ENCODE assay signal across 24 mouse cellular contexts in the genomic region with DNA sequence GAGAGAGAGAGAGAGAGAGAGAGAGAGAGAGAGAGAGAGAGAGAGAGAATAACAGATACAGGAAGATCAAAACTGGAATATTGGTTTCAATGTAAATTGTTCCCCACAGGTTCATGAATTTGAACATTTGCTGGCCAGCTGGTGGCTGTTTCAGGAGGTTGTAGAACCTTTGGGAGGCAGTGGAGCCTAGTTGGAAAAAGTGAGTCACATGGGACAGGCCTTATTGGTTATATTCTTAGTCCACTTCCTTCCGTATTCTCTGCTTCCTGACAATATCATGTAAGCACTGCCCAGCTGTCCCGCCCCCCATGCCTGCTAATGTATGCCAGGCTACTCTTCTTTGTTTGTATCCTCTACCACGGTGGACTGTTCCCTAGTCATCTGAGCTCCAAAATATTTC.
"Had no signal": no experiment of that assay in that cellular context is flagged by ENCODE, and none has a peak within 500 bp of the region (broad histone marks: within the 10 kb centered on the region; RNA-seq: fewer than 3 reads in every experiment).

No protein-coding gene starts in this region.

- H3K4me2 ChIP-seq: embryonic facial prominence, embryonic 12.5 days; embryonic facial prominence, embryonic 13.5 days; embryonic facial prominence, embryonic 15.5 days; forebrain, embryonic 12.5 days; forebrain, embryonic 13.5 days; forebrain, embryonic 15.5 days had no signal

- DNase-seq: cerebellum, adult 9-10 months; cerebellum, adult 9-11 months; cerebellum, postnatal 10 days; cerebellum, postnatal 14 days; cerebellum, postnatal 36 days; embryo, embryonic 11 days; forebrain, postnatal 0 days; gastrocnemius, adult 2 months; gastrocnemius, postnatal 10 days; gastrocnemius, postnatal 14 days; gastrocnemius, postnatal 25 days; gastrocnemius, postnatal 36 days; heart, adult 11 months; heart, adult 18-20 months; heart, adult 2 months had no signal

- H3K9me3 ChIP-seq: embryonic facial prominence, embryonic 10.5 days; embryonic facial prominence, embryonic 12.5 days; embryonic facial prominence, embryonic 13.5 days; embryonic facial prominence, embryonic 15.5 days; forebrain, embryonic 10.5 days; forebrain, embryonic 12.5 days; forebrain, embryonic 13.5 days; forebrain, embryonic 15.5 days had no signal

- H3K36me3 ChIP-seq: embryonic facial prominence, embryonic 10.5 days; embryonic facial prominence, embryonic 12.5 days; embryonic facial prominence, embryonic 13.5 days; embryonic facial prominence, embryonic 15.5 days; forebrain, embryonic 10.5 days; forebrain, embryonic 12.5 days; forebrain, embryonic 15.5 days had no signal

- H3K4me1 ChIP-seq: forebrain, embryonic 10.5 days; forebrain, embryonic 12.5 days had no signal

- H3K27me3 ChIP-seq: embryonic facial prominence, embryonic 12.5 days; embryonic facial prominence, embryonic 13.5 days; embryonic facial prominence, embryonic 15.5 days; forebrain, embryonic 12.5 days; forebrain, embryonic 13.5 days; forebrain, embryonic 15.5 days had no signal

- H3K9ac ChIP-seq: embryonic facial prominence, embryonic 12.5 days; embryonic facial prominence, embryonic 13.5 days; embryonic facial prominence, embryonic 15.5 days; forebrain, embryonic 12.5 days; forebrain, embryonic 13.5 days; forebrain, embryonic 15.5 days; forebrain, postnatal 0 days had no signal

- H3K27ac ChIP-seq: embryonic facial prominence, embryonic 10.5 days; embryonic facial prominence, embryonic 12.5 days; embryonic facial prominence, embryonic 13.5 days; embryonic facial prominence, embryonic 15.5 days; forebrain, embryonic 10.5 days; forebrain, embryonic 12.5 days; forebrain, embryonic 13.5 days; forebrain, embryonic 15.5 days; gastrocnemius, adult 2 months; heart, adult 2 months had no signal

- H3K4me3 ChIP-seq: embryonic facial prominence, embryonic 10.5 days; embryonic facial prominence, embryonic 12.5 days; embryonic facial prominence, embryonic 13.5 days; embryonic facial prominence, embryonic 15.5 days; erythroblast, embryonic 14.5 days; forebrain, embryonic 10.5 days; forebrain, embryonic 12.5 days; forebrain, embryonic 13.5 days; forebrain, embryonic 15.5 days; gastrocnemius, adult 2 months; heart, adult 2 months had no signal
